Mouse (Mus musculus) liver, postnatal 0 days (tissue): ENCODE results near the gene 1700067K01Rik. TPM values are rescaled to one million over a fixed set of nuclear protein-coding genes. Genes with fewer than 3 reads are reported as not detected.
A peak's percentile ranks its signal among the peaks of the same experiment; 100 is the strongest.

Source experiments
- ATAC-seq: fragments of 200-750 bp; cut with Nextera tagmentation; 2 replicates; pipeline ENCODE4 v1.8.0; 2017; ENCODE audit warnings: mild to moderate bottlenecking, moderate library complexity
- DNase-seq: peaks from one replicate; pipeline ENCODE4 v3.0.0-alpha.2; 2016
- H3K27ac ChIP-seq: fragments of 300-500 bp; sonication (generic); 2 replicates; pipeline ENCODE4 v1.5.1; 2014; ENCODE audit warnings: antibody characterized with exemption, moderate library complexity, mild to moderate bottlenecking, low read depth
- H3K27me3 ChIP-seq: fragments of 300-500 bp; sonication (generic); 2 replicates; pipeline ENCODE4 v1.6.1; 2014; ENCODE audit warnings: low read length, control low read depth, mixed read lengths; ENCODE audit not compliant: insufficient read depth
- H3K36me3 ChIP-seq: fragments of 300-500 bp; sonication (generic); replicated peaks from 2 replicates; pipeline ENCODE4 v1.6.1; 2014; ENCODE audit warnings: mild to moderate bottlenecking, control low read depth, low read length, moderate library complexity, mixed read lengths; ENCODE audit not compliant: insufficient read depth
- H3K4me1 ChIP-seq: fragments of 300-500 bp; sonication (generic); 2 replicates; pipeline ENCODE4 v1.6.1; 2014; ENCODE audit warnings: antibody characterized with exemption, mild to moderate bottlenecking, control low read depth; ENCODE audit not compliant: insufficient read depth
- H3K4me2 ChIP-seq: fragments of 300-500 bp; sonication (generic); 2 replicates; pipeline ENCODE4 v1.6.1; 2014; ENCODE audit warnings: low read depth, mild to moderate bottlenecking, low read length, moderate library complexity, mixed read lengths
- H3K4me3 ChIP-seq: fragments of 300-500 bp; sonication (generic); 2 replicates; pipeline ENCODE4 v1.5.1; 2014; ENCODE audit warnings: low read depth, low read length
- H3K9ac ChIP-seq: fragments of 300-500 bp; sonication (generic); replicated peaks from 2 replicates; pipeline ENCODE4 v1.6.1; 2014; ENCODE audit warnings: mild to moderate bottlenecking, moderate library complexity
- H3K9me3 ChIP-seq: fragments of 300-500 bp; sonication (generic); 2 replicates; pipeline ENCODE4 v1.6.1; 2016; ENCODE audit warnings: mild to moderate bottlenecking, control low read depth, low read length, mixed read lengths
- CTCF ChIP-seq: sonication (generic); IDR thresholded peaks from 2 replicates; pipeline ENCODE4 v1.5.1; 2016; ENCODE audit warnings: antibody characterized with exemption, low read depth
- EP300 ChIP-seq: IDR thresholded peaks from 2 replicates; pipeline ENCODE4 v1.6.1; 2016; ENCODE audit warnings: antibody characterized with exemption, low read depth, mild to moderate bottlenecking
- WGBS: fragments of 180-500 bp; shearing (Covaris S2); extraction: QIAGEN DNeasy Blood & Tissue Kit; methylation state at CpG from one replicate; pipeline ENCODE4 v1.1.7; 2014; ENCODE audit not compliant: insufficient replicate concordance; 5-methylcytosine and 5-hydroxymethylcytosine counted together
- polyA plus RNA-seq: library from polyadenylated mRNA; unstranded; fragments of >200 nt; fragmentation: Nextera tagmentation; extraction: Ambion mirVana; gene quantifications from 2 replicates; pipeline ENCODE4 v1.2.1, GENCODE M21; 2015

Gene 1700067K01Rik
- polyA plus RNA-seq, 1 experiment from 2014 or later, result 0.87 TPM

DNA sequence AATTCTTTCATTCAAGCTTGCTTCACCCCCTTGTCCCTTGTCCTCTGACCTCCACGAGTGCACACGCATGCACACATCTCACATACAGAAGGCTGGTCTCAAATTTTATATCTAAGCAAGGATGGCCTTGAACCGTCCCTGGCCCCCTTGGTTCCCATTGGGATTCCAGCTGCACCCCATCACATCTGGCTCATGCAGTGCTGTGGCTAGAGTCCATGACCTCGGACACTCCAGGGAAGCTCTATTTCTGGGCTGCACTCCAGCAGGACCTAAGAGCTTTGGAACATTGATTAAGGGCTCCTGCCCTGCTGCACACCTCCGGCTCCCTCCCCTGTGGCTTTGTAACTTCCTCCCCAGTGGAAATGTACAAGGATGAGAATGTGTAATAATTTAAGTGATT lies 36.7 kb downstream of the 1700067K01Rik start:
- Histone ChIP-seq H3K4me2 (no peak overlapping the region), H3K4me3 (no peak overlapping the region), H3K36me3 (no peaks in the 10 kb centered on the region), H3K9me3 (no peaks in the 10 kb centered on the region), H3K4me1 (peaks cover 3% of the 10 kb centered on the region; the same call in 1 of the 2 replicates), H3K27me3 (peaks cover 21% of the 10 kb centered on the region), H3K27ac (no peak overlapping the region), H3K9ac (no peak overlapping the region)
- ATAC-seq (no peak), DNase-seq (no peak)
- TF ChIP-seq CTCF (no peak), EP300 (no peak)
- 76% methylated on average over 5 of the region's 5 CpGs for WGBS

GRCm38 (mm10) chr8:84039050-84039449 lies 37.7 kb downstream of the 1700067K01Rik start:
- H3K36me3 ChIP-seq, result no peaks in the 10 kb centered on the region
- no peak overlapping the region for H3K4me3 ChIP-seq
- WGBS, result 7% methylated on average over 5 of the region's 5 CpGs
- H3K9ac ChIP-seq, result no peak overlapping the region
- H3K9me3 ChIP-seq, result no peaks in the 10 kb centered on the region
- DNase-seq, result peak; percentile 80
- H3K4me2 ChIP-seq, result no peak overlapping the region
- ATAC-seq, result no peak
- H3K27ac ChIP-seq, result no peak overlapping the region
- no peak for TF ChIP-seq EP300
- peak; percentile 90 for TF ChIP-seq CTCF
- peaks cover 32% of the 10 kb centered on the region for H3K27me3 ChIP-seq
- peaks cover 3% of the 10 kb centered on the region; the same call in 1 of the 2 replicates for H3K4me1 ChIP-seq

DNA sequence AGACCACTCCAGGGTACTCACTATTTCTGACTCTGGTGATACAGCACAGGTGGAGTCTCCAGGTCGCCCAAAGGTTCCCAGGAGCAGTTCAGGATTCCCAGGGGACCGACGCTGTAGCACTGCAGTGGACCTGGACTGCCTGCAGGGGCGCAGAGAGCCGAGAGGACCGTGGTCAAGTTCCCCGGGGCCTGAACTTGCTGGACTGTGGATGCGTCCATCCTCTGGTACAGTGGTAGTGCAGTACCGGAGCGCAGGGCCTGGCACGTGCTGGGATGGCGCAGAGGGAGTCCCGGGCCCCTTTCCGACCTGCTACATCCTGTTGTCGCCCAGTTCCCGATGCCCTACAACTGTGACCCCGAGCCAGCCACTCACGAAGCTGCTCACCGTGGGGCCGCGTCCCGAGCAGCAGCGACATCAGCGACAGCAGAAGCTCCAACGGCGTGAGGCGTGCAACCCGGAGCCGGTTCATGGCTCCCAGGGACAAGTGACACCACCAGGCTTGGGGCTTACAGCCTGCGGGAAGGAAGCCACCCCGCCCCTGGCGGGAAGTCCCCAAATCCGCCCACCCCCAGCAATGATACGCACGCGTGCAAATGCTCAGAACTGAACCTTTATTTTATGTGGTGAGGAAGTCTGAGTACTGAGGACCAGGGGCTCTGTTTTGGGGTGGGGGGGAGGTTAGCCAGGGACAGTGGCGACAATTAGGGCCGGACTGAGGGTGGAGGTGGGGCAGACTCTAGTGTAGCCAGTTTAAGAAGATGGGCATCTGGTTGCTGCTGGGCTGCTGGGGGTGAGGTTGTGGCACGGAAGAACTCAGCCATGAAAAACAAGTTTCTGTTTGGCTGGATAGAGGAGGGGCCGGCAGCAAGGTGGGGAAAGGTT lies 41.0 kb downstream of the 1700067K01Rik start, which contains the start of gene Il27ra:
Il27ra (minus strand) TSS at position 524 of the 882 bp plus-strand sequence.
- WGBS, result 3% methylated on average over 38 of the region's 40 CpGs
- H3K27me3 ChIP-seq, result peaks cover 44% of the 10 kb centered on the region
- TF ChIP-seq CTCF (peak; percentile 78), EP300 (no peak)
- H3K4me2 ChIP-seq, result peak within 1 kb of the TSS; percentile 67
- H3K4me1 ChIP-seq, result peaks cover 3% of the 10 kb centered on the region; the same call in 1 of the 2 replicates
- no peak within 1 kb of the TSS for H3K27ac ChIP-seq
- no peaks in the 10 kb centered on the region for H3K9me3 ChIP-seq
- DNase-seq (peak; percentile 74), ATAC-seq (peak; percentile 73)
- peak within 1 kb of the TSS; percentile 35; the same call in 1 of the 2 replicates for H3K9ac ChIP-seq
- H3K4me3 ChIP-seq, result peak within 1 kb of the TSS; percentile 41
- H3K36me3 ChIP-seq, result no peaks in the 10 kb centered on the region

- Histone ChIP-seq H3K36me3 (no peaks in the 10 kb centered on the region), H3K27me3 (peaks cover 44% of the 10 kb centered on the region), H3K27ac (no peak overlapping the region), H3K4me2 (peak overlapping the region; percentile 67), H3K9ac (no peak overlapping the region), H3K4me3 (peak overlapping the region; percentile 41), H3K4me1 (peaks cover 3% of the 10 kb centered on the region; the same call in 1 of the 2 replicates), H3K9me3 (no peaks in the 10 kb centered on the region)
- no peak for ATAC-seq
- no peak for DNase-seq
- 42% methylated on average over 12 of the region's 12 CpGs for WGBS
- TF ChIP-seq CTCF (no peak), EP300 (no peak)
Observed at GRCm38 (mm10) chr8:84042948-84043342, 41.6 kb downstream of the 1700067K01Rik start.

- DNase-seq, result no peak
- Histone ChIP-seq H3K4me1 (peaks cover 3% of the 10 kb centered on the region; the same call in 1 of the 2 replicates), H3K9ac (no peak overlapping the region), H3K27ac (no peak overlapping the region), H3K9me3 (no peaks in the 10 kb centered on the region), H3K27me3 (peaks cover 44% of the 10 kb centered on the region), H3K4me2 (no peak overlapping the region), H3K36me3 (no peaks in the 10 kb centered on the region), H3K4me3 (no peak overlapping the region)
- no peak for TF ChIP-seq EP300
- TF ChIP-seq CTCF, result peak; percentile 15; the same call in 1 of the 2 replicates
- 21% methylated on average over 7 of the region's 7 CpGs for WGBS
- no peak for ATAC-seq
Observed at GRCm38 (mm10) chr8:84044103-84044502, 42.8 kb downstream of the 1700067K01Rik start.

- Histone ChIP-seq H3K9ac (no peak within 1 kb of the TSS), H3K9me3 (no peaks in the 10 kb centered on the region), H3K4me2 (no peak within 1 kb of the TSS), H3K27me3 (peaks cover 44% of the 10 kb centered on the region), H3K27ac (no peak within 1 kb of the TSS), H3K4me1 (peaks cover 3% of the 10 kb centered on the region; the same call in 1 of the 2 replicates), H3K36me3 (no peaks in the 10 kb centered on the region), H3K4me3 (no peak within 1 kb of the TSS)
- DNase-seq (no peak), ATAC-seq (no peak)
- 25% methylated on average over 9 of the region's 9 CpGs for WGBS
- TF ChIP-seq EP300 (no peak), CTCF (no peak)
Observed at GRCm38 (mm10) chr8:84044900-84045299, 43.6 kb downstream of the 1700067K01Rik start, which contains the start of gene Rln3. TSS of gene Rln3 (minus strand) at chr8:84045000.
